Mouse (Mus musculus): ENCODE results near the gene E2f8.

E2f8 gene

DNA sequence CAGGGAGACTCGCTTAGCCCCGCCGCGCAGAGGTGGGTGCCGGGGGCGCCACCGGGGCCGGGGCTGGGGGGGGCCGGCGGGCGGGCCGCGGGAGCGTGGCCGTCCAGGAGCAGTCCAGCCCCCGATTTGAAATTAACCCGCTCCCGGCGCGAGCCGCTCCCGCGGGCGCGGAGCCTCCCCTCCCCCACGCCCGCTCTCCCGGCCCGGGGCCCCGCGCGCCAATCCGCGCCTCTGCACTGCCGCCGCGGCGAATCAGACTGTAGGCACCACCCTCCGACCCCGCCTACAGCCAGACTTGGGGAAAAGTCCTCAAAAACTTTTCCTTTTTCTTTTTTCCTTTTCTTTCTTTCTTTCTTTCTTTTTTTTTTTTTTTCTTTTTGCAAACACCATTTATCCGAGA is at the start of gene E2f8:
Gene E2f8, minus strand, starts transcription at position 111 of the 400 bp plus-strand sequence.
- DNase-seq (ENCODE audit: low spot score in 2 of 2): no peak

DNA sequence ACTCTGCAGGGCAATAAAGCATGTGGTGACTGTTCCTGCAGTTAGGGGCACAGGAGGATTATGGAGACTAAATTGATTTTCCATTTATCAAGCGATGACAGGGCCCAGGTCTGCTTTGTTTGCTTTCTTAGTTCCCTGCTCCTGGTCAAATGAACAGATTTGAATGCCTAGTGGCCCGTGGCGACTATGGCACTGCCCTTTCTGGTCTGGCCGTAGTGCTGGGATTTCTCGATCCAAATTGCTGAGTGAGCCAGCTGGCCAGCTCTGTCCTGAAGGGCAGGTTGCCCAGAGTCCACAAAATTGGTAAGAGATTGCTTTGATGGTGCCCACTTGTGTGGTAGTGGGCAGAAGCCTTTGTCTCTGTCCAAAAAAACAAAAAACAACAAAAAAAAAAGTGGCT is 49.0 kb upstream of the E2f8 start:
- DNase-seq (ENCODE audit: low spot score in 2 of 2): peak; percentile 19 to 64

DNA sequence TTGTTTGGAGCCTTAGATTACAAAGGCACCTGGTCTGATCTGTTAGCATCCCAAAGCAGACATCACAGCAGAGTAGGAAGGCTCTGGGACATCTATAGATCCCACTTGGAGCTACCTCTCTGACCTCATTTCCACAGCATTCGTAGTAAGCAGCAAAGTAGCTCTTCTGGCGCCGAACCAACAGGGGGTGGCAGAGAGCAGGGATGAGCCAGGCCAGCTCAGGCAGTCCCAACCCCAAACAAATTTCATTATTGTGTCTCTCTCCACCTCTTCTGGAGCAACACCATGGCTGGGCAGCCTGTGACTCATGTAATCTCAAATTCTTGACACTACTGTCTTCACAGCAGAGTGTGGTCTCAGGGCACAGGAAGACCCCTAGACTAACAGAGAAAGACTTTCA is 47.0 kb upstream of the E2f8 start:
- DNase-seq (ENCODE audit: low spot score in 2 of 2): peak; percentile 61 to 63

DNA sequence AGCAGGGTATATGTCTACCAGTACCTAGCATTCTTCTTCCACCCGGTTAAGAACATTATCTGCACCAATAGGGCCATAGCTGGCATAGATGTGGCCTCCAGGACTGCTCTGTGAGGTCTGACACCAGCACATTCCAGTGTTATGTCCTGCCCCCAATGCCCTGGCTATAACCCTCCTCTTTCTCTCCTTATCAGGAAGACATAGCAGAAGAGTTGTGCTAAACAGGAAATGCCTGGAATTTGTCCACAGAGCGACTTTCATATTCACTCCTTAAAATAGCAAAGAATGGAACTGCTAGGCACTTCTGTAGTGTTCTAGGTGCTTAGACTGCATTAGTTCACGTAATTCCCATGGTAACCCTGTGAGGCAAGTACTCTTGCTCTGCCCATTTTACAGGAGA is 43.8 kb upstream of the E2f8 start:
- no peak for DNase-seq (ENCODE audit: low spot score in 2 of 2)

DNA sequence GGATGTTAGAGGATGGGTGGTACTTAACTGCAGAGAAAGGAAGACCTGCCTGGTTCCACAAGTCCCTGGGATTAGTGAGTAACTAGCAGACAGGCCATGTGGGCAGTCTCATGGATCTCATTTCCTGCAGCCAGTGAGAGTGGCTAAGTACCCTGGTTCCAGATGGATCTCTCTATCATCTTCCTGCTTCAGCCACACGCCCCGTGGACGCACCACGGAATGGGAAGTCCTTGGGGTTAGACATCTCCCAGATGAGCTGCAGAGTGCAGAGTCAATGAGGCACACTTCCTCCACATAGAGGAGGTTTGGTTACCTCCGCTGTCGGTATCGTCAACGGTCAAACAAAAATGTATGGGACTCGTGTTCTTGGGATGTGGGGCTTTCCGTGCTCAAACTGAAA is 42.2 kb upstream of the E2f8 start:
- DNase-seq (ENCODE audit: low spot score in 2 of 2): no peak

DNA sequence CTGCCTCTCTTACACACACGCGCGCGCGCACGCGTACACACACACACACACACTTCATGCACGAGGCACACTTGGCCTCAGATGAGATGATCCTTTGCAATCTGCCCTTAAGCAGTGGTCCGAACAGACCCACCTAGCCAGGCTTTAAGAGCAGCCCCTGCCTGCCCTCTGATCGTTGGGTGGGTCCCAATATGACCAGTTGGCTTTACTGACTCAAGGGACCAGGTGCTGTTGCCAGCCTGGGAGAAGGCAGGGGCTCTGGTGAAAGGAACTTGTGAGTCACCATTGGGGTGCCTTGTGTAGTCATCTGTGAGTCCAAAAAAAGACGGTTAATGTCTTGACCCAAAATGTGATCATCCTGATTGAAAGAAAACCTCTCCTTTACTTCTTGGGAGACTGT is 37.0 kb upstream of the E2f8 start:
- DNase-seq (ENCODE audit: low spot score in 2 of 2): no peak

DNA sequence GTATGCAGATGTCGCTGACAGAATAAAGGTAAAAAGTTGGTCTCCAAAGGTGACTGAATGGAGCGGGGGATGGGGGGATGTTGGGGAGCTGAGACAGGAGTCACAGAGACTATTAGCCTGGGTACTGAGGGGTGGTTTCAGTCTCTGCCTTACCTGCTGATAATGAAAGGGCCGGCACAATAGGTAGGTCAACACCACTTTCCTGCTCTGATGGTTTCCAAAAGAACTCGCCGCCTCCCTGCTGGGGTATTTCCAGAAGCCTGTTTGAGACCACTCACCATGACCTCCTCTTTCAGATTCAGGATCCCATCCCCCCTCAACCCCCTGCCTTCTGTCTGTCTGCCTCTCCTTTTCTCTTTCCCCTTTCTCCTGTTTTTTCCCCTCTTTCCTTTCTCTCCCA is 36.6 kb upstream of the E2f8 start:
- no peak for DNase-seq (ENCODE audit: low spot score in 2 of 2)

DNA sequence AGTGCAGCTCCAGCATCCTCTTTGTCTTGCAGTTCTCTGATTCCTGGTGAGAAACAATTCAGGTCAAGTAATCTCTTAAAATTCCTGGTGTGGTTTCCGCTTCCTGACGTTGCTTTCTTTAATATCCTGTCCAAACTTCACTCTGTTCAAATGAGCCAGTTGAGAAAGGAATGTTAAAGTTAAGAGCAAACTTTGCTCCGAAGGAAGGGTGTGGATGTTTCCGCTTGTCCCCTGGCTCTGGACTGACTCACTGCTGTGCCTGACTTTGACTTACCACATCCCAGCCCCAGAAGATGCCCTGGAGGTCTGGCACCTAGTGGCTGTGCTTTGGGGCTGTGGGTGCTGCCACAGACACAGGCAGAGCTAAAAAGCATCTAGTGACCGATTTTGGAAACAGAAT is 36.1 kb upstream of the E2f8 start:
- no peak for DNase-seq (ENCODE audit: low spot score in 2 of 2)

DNA sequence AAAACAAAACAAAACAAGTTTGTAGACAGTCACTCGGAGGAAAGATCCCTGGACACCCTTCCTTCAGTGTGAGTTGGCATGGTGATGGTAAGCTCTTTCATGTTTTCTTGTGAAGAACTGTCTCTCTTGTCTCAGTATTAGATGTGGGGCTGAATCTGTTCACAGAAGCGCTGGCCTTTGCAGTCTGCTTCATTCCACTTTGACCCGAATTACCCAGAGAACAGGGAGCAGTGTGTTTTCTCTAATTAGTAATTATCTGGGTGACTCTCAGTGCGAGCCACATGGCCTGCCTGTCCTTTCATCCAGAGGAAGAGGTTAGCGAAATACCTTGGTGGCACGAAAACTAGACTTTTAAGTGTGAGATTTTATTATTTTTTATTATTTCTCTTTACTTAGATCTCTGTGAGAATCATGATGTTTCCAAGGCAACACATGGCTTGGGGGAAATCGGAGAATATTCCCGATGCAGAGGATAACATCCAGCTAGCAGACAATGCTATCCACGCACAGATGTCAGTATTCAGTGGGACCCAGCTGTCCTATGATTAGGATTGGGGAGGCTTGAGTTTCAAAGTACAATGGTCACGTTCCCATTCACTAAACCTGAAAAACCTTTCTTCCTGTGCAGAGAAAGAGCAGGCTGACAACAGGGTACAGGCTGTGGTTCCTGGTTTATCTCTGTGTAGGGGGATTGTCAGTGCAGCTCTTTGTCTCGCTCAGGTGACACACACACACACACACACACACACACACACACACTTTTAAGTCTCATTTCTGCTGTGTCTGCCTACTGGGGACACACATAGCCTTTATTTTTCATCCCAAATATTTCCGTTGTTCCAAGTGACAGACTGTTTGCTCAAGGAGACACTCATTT is 33.5 kb upstream of the E2f8 start:
- no peak for DNase-seq (ENCODE audit: low spot score in 2 of 2)

DNA sequence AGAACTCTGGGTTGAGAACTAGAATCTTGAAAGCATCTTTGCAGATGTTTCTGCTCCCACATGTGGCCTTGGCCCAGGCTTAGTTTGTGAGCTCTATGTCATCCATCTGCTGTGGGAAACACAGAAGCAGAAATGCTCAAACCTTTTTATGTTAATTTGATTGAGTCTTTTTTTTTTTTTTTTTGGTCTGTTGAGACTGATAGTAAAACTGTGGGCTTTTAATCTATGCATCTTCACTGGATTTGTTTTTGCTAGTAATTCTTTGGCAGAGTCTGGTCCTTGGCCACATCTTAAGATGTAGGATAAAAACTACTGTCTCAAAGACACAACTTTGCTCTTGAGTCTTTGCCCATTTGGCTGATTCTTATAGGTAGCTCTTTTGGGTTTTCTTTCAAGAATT is 29.8 kb upstream of the E2f8 start:
- no peak for DNase-seq (ENCODE audit: low spot score in 2 of 2)

DNA sequence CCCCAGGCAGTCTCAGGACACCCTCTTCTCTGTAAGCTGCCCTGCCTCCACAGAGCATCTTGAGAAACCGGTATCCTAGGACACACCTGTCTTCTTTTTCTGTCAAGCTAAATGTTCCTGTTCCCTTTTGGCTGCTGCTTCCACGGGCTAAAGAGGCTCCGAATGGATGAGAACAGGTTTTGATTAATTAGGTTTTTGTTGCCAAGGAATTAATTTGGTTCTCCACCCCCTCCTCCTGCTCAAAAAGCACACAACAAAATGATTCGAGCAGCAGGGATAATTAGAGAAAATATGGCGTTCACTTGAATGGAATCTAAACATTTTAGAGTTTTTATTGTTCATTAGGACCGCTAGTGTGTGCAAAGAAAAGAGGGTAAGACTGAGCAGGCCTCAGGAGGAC is 28.9 kb upstream of the E2f8 start:
- no peak for DNase-seq (ENCODE audit: low spot score in 2 of 2)

DNA sequence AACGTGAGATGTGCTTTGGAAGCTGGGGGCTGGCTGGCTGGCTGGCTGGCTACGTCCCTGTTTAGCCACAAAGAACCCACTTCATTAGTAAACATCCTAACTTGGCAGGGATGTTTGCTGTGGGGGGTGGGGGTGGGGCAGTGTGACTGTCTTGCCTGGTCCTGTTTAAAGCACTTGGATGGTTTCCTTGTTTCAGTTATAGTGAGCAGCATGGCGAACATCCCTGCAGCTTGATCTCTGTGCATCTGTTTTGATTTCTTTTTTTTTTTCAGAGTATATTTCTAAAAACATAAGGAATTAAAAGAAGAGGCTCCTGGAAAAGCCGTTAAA is 27.9 kb upstream of the E2f8 start:
- DNase-seq (ENCODE audit: low spot score in 2 of 2): no peak

DNA sequence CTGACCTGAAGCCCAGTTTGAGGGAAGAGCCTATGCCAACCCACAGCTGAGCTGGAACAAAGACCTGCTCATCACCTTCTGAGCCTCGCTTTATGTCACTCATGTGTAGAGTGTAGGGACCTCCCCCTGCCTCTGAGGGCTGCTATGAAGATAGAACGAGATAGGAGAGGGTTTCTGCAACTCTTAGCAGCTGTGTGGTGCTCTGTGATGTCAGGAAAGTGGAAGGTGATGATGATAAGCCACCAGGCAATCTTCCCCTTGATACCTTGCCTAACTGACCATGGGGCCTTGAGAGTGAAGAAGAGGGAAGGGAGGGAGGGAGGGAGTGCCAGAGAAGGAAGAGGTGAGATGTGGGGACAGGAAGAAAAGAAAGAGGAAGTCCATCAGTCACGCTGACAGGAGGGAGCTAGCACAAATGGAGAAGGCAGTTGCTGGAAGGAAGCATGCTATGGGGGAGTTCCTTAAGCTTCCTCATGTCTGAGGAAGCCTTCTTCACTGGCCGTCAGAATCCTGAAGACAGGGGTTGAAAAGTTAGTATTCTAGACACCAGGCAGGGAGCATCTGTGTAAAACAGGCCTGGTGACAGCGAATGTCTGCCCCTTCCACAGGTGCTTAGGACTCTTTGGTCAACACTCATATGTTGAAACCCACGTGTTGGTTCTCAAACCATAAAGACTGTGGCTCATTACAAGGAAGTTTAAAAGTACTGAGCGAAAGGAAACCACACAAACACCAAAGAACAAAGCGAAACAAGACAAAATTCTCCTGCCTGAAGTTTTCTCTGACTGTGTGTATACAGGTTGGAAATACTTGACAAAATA is 27.3 kb upstream of the E2f8 start, which contains the start of gene Nav2:
Gene Nav2, plus strand, starts transcription at position 196 of the 821 bp plus-strand sequence.
- DNase-seq (ENCODE audit: low spot score in 2 of 2): no peak

DNA sequence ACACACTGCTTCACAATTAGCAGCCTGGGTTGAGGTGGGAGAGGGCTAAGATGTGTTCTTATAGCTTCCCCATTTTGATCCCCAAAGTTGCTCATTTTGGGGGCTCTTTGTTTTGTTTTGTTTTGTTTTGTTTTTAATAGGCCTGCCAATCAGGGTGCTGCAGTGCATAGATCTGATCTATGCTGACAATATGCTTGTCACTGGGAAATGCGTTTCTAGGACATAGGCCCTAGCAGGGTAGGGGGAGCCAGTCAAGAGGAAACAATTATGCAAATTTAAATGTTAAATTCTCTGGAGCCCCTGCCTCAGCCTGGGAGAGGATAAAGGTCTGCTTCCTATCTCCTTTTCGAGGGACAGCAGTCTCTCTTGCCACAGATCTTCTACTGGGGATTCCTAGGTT is 21.1 kb upstream of the E2f8 start:
- no peak for DNase-seq (ENCODE audit: low spot score in 2 of 2)

DNA sequence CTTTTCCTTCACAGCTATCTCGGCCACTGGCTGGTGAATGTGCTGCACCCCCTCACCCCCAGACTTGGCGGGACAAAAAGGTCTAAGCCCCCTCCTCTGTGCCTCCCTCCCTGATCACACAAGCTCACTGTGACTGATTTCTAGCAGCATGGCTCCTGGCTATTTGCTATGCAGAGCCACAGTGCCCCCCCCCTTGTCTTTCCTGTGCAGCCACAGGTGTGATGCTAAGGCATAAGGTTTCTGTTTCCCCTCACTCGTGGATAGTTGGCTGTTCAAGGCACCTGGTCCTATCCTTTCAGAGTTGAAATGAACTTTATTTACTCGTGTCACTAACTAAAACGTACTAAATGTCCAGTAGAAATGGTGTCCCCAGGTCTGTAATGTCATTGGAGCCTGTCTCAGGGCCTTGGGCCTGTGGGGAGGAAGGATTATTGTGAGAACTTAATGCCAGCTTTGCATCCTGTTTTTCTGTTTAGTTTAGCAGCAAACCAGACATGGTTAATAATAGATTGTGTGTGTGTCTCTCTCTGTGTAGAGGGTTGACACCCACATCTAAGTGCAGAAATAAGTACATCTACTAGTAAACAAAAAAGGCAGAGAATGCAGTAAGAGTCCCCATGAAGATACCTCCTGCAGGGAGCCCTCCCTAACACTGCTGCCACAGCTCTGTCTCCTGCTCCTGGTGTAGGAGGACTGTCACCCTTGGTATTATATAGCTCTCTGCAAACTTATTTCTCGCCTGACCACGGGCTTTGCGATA is 19.2 kb upstream of the E2f8 start:
- no peak for DNase-seq (ENCODE audit: low spot score in 2 of 2)

DNA sequence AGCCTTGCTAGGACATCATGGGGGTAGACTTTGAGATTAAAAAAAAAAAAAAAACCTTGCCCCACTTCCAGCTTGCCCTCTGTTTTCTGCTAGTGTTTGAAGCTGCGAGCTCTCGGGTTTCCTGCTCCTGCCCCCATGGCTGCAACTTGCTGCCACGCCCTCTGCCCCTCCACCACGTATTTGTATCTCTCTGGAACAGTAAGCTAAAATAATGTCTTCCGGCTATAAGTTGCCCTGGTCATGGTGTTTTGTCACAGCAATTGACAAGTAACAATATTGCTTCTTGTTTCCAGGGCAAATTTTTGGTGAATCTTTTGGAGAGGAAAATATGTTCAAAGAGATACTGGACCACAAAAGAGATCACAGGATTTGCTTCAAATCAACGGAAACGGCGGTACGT is 17.0 kb upstream of the E2f8 start:
- DNase-seq (ENCODE audit: low spot score in 2 of 2): no peak

DNA sequence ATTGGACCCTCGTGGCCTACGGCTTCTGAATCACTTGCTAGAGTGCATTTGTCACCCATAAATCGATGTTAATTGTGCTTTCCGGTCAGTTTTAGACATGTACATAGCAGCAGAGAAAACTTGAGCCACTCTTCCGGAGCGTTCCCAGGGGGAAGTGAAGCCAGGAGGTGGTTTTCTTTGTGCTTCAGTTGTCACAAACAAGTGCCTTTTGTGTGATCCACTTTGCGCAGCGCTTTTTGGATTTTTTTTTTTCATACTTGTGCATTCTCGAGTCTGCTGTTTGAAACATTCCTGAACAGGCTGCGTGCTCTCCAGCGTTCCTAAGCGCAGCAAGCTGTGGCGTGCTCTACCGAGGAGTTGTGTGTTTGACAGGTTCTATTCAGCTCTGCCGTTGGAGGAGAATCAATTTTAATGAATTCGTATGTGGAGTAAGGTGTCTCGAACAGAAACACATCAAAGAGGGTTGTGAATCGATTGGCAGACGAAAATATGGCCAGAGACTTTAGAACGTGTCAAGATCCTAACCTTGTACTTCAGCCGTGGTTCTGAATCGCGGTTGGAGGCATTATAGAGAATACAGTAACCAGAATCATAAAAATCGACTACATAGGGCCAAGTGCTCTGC is 16.3 kb upstream of the E2f8 start:
- no peak for DNase-seq (ENCODE audit: low spot score in 2 of 2)

DNA sequence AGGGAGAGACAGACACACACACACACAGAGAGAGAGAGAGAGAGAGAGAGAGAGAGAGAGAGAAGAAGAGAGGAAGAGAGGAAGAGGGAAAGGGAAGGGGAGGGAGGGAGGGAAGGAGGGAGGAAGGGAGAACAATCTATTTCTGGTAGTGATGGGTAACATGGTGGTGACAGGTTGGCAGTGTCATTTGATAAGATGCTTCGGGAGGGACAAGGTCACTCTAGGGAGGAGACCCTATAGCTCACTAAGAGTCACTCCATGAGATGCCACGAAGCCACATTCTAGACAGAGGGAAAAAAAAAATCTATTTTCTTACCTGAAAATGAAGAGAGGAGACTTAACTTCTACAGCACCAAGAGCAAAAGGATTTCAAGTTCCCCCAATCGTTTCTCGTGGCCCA is 14.7 kb upstream of the E2f8 start:
- no peak for DNase-seq (ENCODE audit: low spot score in 2 of 2)

DNA sequence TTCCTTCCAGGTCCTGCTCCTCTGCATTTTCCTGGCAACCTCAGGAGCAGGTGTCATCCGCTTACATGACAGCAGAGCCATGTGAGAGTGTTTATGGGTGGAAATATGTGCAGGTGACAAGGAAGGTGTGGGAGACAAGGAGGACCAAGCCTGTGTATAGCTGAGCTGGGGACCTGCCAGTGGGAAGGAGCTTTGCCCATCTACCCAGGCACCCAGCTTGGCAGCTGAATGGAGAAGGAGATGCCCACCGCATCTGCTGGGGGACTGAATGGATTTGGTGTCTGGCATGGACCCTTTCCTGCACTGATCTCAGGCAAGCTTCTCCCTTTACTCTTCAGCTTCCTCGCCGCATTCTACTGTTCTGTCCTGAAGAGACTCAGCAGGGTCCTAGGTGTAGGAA is 14.1 kb upstream of the E2f8 start:
- no peak for DNase-seq (ENCODE audit: low spot score in 2 of 2)

DNA sequence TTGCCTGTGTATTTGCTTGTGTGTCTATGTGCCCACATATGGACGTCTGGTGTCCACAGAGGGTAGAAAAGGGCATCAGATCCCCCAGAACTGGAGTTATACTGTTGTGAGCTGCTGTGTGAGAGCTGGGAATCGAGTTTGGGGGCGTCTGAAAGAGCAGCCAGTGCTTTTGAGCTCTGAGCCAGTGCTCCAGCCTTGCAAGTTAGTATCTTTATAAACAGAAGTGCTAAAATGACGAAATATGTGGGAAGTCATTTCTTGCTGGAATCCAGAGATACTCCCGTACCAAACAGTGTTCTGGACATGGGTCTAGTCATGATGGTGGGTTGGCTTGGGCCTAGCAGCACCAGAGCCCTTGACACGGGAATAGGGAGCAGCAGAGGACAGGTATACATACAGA is 13.4 kb upstream of the E2f8 start:
- DNase-seq (ENCODE audit: low spot score in 2 of 2): no peak

DNA sequence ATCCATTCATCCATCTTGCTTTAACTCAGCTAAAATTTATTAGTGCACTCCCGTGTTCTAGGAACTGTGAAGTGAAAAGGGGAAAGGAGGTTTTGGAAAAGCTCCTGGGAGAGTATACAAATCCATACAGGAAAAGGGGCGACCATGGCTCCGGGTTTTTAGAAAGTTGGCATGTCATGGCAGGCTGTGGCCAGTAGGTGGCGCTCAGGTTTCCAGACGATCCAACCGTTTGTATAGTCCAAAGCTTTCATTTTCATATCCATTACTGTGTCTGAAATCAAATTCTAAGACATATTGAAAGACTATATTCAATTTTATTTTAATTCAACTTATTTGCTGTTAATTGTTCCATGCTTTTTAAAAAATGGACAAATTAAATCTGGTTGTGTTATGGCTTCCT is 12.8 kb upstream of the E2f8 start:
- DNase-seq (ENCODE audit: low spot score in 2 of 2): peak; percentile 70 to 84

DNA sequence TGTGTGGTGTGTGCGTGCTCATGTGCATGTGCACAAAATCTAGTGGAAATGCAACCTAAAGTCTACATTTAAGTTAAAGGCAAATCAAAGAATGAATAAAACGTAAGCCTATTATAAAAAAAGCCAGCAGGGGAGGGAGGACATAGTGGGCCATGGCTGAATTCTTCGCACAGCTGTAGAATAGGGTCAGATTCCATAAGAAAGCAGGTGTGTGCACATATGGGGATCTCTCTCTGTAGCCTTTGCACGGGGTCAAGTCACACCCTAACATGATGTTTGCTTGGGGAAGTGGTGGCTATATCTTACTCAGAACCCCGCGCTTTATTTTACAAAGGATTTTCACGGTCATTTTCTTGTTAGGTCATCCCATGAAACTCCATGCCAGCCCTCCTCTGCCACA is 11.7 kb upstream of the E2f8 start:
- no peak for DNase-seq (ENCODE audit: low spot score in 2 of 2)

Data from frontal cortex, postnatal 36 days (tissue).